Mouse (Mus musculus) hindbrain, embryonic 14.5 days (tissue): Measurements from ENCODE around the gene Wdr62. TPM values are rescaled to one million over a fixed set of nuclear protein-coding genes. Genes with fewer than 3 reads are reported as not detected.
A peak's percentile ranks its signal among the peaks of the same experiment; 100 is the strongest.
"Not testable (repeated sequence)": the region's sequence is repeated elsewhere in the genome, so short reads cannot be mapped to it uniquely, and the experiment has no call there.

Experiments
- ATAC-seq: fragments of 200-750 bp; cut with Nextera tagmentation; 2 replicates; pipeline ENCODE4 v1.8.0; 2017; ENCODE audit warnings: moderate number of reproducible peaks, mild to moderate bottlenecking, moderate TSS enrichment, moderate library complexity; ENCODE audit not compliant: low FRiP score
- DNase-seq: peaks from one replicate; pipeline ENCODE4 v3.0.0-alpha.2; 2015; ENCODE audit warnings: low spot score
- H3K27ac ChIP-seq: fragments of 300-500 bp; sonication (generic); 2 replicates; pipeline ENCODE4 v1.5.1; 2014; ENCODE audit warnings: mild to moderate bottlenecking, moderate library complexity
- H3K27me3 ChIP-seq: fragments of 300-500 bp; sonication (generic); 2 replicates; pipeline ENCODE4 v1.6.1; 2014; ENCODE audit warnings: mild to moderate bottlenecking, low read length, mixed read lengths; ENCODE audit not compliant: control insufficient read depth, insufficient read depth
- H3K36me3 ChIP-seq: fragments of 300-500 bp; sonication (generic); replicated peaks from 2 replicates; pipeline ENCODE4 v1.6.1; 2014; ENCODE audit not compliant: control insufficient read depth, insufficient read depth
- H3K4me1 ChIP-seq: fragments of 300-500 bp; sonication (generic); replicated peaks from 2 replicates; pipeline ENCODE4 v1.6.1; 2014; ENCODE audit warnings: antibody characterized with exemption, low read length, mixed read lengths; ENCODE audit not compliant: control insufficient read depth, insufficient read depth
- H3K4me2 ChIP-seq: fragments of 300-500 bp; sonication (generic); replicated peaks from 2 replicates; pipeline ENCODE4 v1.6.1; 2014; ENCODE audit warnings: mild to moderate bottlenecking, moderate library complexity
- H3K4me3 ChIP-seq: fragments of 300-500 bp; sonication (generic); replicated peaks from 2 replicates; pipeline ENCODE4 v1.5.1; 2014; ENCODE audit warnings: mild to moderate bottlenecking, low read length
- H3K9ac ChIP-seq: fragments of 300-500 bp; sonication (generic); 2 replicates; pipeline ENCODE4 v1.6.1; 2014
- H3K9me3 ChIP-seq: fragments of 300-500 bp; sonication (generic); 2 replicates; pipeline ENCODE4 v1.6.1; 2016; ENCODE audit warnings: low read length; ENCODE audit not compliant: control insufficient read depth
- WGBS: fragments of 180-500 bp; shearing (Covaris S2); extraction: QIAGEN DNeasy Blood & Tissue Kit; methylation state at CpG from one replicate; pipeline ENCODE4 v1.1.7; 2014; 5-methylcytosine and 5-hydroxymethylcytosine counted together
- polyA plus RNA-seq: library from polyadenylated mRNA; unstranded; fragments of >200 nt; fragmentation: Nextera tagmentation; extraction: Ambion mirVana; gene quantifications from 2 replicates; pipeline ENCODE4 v1.2.1, GENCODE M21; 2014

Gene Wdr62
- polyA plus RNA-seq, 1 experiment from 2014 or later = 5.7 TPM

DNA sequence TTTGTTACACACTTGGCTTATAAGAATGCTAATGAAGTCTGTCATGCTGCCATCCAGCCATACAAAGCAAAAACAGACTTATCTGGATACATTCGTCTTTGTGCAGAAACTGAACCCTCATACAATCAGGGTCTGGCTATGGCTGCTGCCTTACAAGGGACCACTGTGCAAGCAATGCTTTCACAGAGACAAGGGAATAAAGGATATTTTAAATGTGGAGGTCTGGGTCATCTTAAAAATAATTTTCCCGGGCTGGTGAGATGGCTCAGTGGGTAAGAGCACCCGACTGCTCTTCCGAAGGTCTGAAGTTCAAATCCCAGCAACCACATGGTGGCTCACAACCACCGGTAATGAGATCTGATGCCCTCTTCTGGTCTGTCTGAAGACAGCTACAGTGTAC is 73.9 kb downstream of the Wdr62 start:
- H3K36me3 ChIP-seq, H3K4me1 ChIP-seq, H3K4me2 ChIP-seq, H3K4me3 ChIP-seq, H3K9ac ChIP-seq, H3K9me3 ChIP-seq, H3K27ac ChIP-seq, ATAC-seq, H3K27me3 ChIP-seq, DNase-seq: not testable (repeated sequence)
- WGBS = 52% methylated on average over 5 of the region's 5 CpGs

DNA sequence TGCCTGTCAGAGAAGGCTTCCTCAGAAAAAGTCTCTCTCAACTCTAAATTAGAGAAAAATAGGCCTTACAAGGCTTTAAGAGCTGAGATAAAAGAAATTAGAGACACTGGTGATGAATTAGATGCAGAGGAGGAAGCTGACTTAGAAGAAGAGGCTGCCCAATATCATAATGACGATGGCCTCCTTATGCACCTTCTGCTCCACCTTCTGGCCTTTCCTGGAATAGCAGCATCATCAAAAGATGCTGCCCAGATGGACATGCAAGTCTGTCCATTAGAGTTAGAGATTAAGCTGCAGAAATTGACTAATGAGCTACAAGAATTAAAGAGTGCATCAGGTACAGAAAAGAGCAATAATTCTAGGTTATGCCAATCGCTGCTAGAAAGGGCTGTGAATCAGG is 74.8 kb downstream of the Wdr62 start:
- 2% methylated on average over 2 of the region's 2 CpGs for WGBS
- H3K9me3 ChIP-seq = no peaks in the 10 kb centered on the region
- ATAC-seq (no peak), DNase-seq (peak; percentile 73)
- no peaks in the 10 kb centered on the region for H3K27me3 ChIP-seq
- no peaks in the 10 kb centered on the region for H3K4me1 ChIP-seq
- H3K4me3 ChIP-seq = no peak overlapping the region
- no peak overlapping the region for H3K27ac ChIP-seq
- no peak overlapping the region for H3K9ac ChIP-seq
- no peak overlapping the region for H3K4me2 ChIP-seq
- H3K36me3 ChIP-seq = no peaks in the 10 kb centered on the region

DNA sequence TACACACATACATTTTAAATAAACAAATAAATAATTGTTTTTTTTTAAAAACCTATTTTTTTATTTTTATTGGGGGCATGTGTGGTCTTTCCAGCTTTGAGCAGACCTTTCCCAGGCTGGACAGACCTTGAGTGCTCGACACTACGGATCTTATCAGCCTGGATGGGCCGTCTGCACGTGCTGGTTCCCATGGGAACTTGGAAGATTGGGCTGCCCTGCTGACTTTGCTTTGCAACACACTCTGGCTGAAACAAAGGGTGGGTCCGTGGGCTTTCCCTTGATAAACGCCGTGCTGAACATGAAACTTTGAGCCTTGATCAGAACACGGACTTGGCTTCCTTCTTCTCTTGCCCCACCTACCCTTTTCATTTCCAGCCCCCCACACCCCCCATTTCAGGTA is 75.8 kb downstream of the Wdr62 start:
- H3K36me3 ChIP-seq = no peaks in the 10 kb centered on the region
- H3K4me3 ChIP-seq = no peak overlapping the region
- WGBS = 18% methylated on average over 8 of the region's 8 CpGs
- DNase-seq (no peak), ATAC-seq (no peak)
- H3K9me3 ChIP-seq = no peaks in the 10 kb centered on the region
- H3K27me3 ChIP-seq = no peaks in the 10 kb centered on the region
- H3K27ac ChIP-seq = no peak overlapping the region
- H3K4me1 ChIP-seq = no peaks in the 10 kb centered on the region
- H3K4me2 ChIP-seq = no peak overlapping the region
- no peak overlapping the region for H3K9ac ChIP-seq

DNA sequence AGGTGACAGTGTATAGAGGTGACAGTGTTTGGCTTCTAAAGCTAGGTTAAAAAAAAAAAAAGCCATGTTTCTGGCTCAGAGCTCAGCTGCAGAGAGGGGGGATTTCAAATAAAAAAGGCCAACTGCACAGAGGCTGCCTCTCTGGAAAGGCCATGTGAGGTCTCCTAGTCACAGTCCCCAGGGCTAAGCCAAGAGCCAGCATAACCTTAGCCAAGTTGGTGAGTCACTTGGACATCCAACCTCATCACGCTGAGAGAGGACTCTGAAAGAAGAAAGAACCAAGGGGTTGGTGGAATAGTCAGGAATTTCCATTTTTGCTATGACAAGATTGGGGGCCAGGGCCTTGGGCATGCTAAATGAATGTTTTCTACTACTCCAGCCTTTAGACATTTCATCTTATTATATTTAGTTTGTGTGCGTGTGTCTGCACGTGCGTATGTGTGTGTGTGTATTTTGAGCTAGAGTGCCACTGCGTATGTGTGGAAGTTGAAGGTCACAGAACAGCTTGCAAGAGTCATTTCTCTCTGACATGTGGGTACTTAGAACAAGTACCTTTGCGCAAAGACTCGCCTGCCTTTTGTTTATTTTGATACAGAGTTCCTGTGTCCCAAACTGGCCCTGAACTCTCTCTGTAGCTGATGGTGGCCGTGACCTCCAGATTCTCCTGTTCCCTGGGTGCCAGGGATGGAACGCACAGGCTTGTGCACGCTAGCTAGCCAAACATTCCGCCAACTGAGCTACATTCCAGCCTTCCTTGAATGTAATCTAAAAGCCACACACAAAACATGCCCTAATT is 77.1 kb downstream of the Wdr62 start:
- no peaks in the 10 kb centered on the region for H3K4me1 ChIP-seq
- H3K36me3 ChIP-seq = no peaks in the 10 kb centered on the region
- no peak overlapping the region for H3K4me3 ChIP-seq
- 89% methylated on average over 11 of the region's 11 CpGs for WGBS
- no peaks in the 10 kb centered on the region for H3K27me3 ChIP-seq
- no peak overlapping the region for H3K4me2 ChIP-seq
- H3K9ac ChIP-seq = no peak overlapping the region
- no peak for ATAC-seq
- no peak overlapping the region for H3K27ac ChIP-seq
- H3K9me3 ChIP-seq = no peaks in the 10 kb centered on the region
- DNase-seq = no peak

DNA sequence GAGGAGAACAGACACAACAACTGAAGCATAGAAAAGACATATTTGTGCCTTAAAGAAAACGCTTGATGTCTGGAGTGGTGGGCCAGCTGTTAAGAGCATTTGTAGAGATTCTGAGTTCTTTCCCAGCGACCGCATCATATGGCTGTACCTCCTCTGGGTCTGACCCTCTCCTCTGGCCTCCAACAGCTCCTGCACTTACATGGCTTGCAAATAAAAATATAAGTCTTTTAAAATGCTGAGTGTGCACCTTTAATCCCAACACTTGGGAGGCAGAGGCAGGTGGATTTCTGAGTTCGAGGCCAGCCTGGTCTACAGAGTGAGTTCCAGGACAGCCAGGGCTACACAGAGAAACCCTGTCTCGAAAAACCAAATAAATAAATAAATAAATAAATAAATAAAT is 79.6 kb downstream of the Wdr62 start:
- H3K27me3 ChIP-seq, H3K4me1 ChIP-seq, H3K9ac ChIP-seq, DNase-seq, H3K4me2 ChIP-seq, H3K9me3 ChIP-seq, H3K27ac ChIP-seq, ATAC-seq, H3K36me3 ChIP-seq, H3K4me3 ChIP-seq: not testable (repeated sequence)
- WGBS = 92% methylated on average over 5 of the region's 5 CpGs

DNA sequence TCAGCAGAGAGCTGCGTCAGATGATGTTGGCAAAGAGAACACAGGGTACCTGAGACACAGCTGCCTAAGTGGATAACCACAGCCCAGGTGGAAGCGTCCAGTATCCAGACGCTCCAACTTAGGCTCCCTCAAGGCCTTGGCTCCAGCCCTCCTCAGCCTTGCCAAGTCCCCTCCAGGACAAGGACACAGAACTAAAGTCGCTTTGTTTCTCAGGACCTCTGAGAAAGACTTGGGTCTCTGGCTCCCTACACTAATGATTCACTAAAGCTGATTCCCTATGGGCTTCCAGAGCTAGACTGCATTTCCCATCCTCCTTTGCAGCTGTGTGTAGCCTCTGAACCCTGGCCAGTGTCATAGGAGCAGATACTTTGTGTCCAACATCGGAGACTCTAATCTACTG is 80.0 kb downstream of the Wdr62 start:
- Histone ChIP-seq H3K4me3 (no peak overlapping the region), H3K36me3 (no peaks in the 10 kb centered on the region), H3K9me3 (no peaks in the 10 kb centered on the region), H3K9ac (no peak overlapping the region), H3K4me1 (peaks cover 3% of the 10 kb centered on the region; the same call in 1 of the 2 replicates), H3K27ac (no peak overlapping the region), H3K4me2 (no peak overlapping the region), H3K27me3 (no peaks in the 10 kb centered on the region)
- no peak for ATAC-seq
- no peak for DNase-seq
- WGBS = 78% methylated on average over 5 of the region's 5 CpGs

DNA sequence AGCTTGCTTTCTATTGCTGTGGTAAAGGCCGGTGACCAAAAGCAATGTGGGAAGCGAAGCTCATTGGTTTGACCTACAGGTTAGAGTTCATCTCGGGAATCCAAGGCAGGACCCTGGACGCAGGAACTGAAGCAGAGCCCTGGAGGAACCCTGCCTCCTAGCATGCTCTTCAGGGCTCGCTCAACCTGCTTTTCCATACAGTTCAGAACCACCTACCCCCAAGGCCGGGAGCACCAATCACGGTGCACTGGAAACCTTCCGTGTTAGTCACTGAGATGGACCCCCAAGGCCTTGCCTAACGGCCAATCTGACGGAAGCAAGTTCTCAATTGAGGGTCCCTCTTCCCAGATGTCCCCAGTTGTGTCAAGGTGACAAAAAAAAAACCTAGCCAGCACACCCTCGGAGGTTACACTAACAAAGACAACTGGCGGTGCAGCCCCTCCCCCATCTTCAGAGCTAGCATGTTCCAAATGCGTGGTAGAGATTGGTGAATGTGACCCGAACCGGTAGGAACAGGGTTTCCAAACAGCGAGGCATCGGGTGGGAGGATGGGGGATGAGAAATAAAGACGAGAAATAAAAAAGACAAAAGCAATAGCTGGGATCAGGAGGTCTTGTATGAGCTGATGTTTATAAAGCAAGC is 80.6 kb downstream of the Wdr62 start:
- Histone ChIP-seq H3K9me3 (no peaks in the 10 kb centered on the region), H3K36me3 (no peaks in the 10 kb centered on the region), H3K27me3 (no peaks in the 10 kb centered on the region), H3K4me2 (no peak overlapping the region), H3K4me3 (no peak overlapping the region), H3K27ac (no peak overlapping the region), H3K9ac (no peak overlapping the region), H3K4me1 (peaks cover 4% of the 10 kb centered on the region; the same call in 1 of the 2 replicates)
- DNase-seq = no peak
- ATAC-seq = no peak
- 80% methylated on average over 18 of the region's 18 CpGs for WGBS

DNA sequence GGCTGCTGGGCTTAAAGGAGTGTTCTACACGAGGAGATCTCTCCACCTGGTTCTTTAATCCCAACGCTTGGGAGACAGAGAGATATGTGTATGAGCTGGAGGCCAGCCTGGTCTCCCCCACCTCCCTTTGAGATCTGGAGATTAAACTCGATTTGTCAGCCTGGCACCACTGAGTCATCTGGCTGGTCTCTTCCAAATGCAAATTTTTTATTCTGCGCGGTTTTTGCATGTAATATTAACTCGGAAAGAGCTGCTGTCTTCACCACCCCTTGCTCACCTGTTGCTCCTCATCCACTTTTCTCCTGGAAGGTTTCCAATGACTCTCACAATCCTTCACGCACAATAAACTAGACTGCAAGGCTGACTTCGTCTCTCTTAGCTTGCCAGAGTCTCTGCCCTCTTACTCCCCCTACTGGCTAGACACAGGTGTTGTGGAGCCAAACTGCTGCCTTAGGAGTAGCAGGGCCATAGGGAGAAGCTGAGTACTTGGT is 81.7 kb downstream of the Wdr62 start, which contains the start of gene Capns1:
Capns1 (minus strand) TSS at position 331 of the 491 bp plus-strand sequence.
- DNase-seq = peak; percentile 85
- 8% methylated on average over 8 of the region's 8 CpGs for WGBS
- no peak for ATAC-seq
- no peak within 1 kb of the TSS for H3K27ac ChIP-seq
- H3K9me3 ChIP-seq = no peaks in the 10 kb centered on the region
- peaks cover 5% of the 10 kb centered on the region; the same call in 1 of the 2 replicates for H3K4me1 ChIP-seq
- peak within 1 kb of the TSS; percentile 28 for H3K4me2 ChIP-seq
- H3K9ac ChIP-seq = no peak within 1 kb of the TSS
- no peak within 1 kb of the TSS for H3K4me3 ChIP-seq
- no peaks in the 10 kb centered on the region for H3K27me3 ChIP-seq
- H3K36me3 ChIP-seq = no peaks in the 10 kb centered on the region

DNA sequence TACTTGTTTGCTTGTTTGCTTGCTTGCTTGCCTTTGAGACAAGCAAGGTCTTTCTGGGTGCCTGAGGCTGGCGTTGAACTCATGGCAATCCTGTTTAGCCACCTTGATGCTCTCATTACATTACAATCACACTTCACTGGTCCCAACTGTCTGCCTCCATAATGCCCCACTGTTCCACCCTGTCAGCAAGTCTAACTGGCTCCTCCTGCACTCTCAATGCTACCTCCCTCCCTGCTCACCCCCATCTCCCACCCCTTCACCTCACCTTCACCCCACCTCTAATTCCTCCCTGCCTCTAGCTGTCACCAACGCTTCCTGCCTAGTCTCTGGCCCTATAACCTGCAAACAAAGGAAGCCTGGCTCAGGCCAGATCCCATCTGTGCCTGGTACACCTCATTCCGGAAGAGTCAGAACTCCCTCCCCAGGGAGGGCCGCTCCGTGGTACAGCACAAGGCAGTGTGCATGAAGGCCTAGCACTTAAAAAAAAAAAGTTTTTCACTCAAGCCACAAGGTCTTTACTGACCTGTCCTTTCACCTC is 82.6 kb downstream of the Wdr62 start:
- 74% methylated on average over 5 of the region's 5 CpGs for whole genome bisulfite sequencing
- H3K4me3 ChIP-seq = no peak overlapping the region
- DNase-seq (no peak), ATAC-seq (no peak)
- no peak overlapping the region for H3K4me2 ChIP-seq
- no peak overlapping the region for H3K9ac ChIP-seq
- H3K27me3 ChIP-seq = no peaks in the 10 kb centered on the region
- H3K27ac ChIP-seq = no peak overlapping the region
- 0 out of 2 replicates have a peak, but pooled peaks cover under 1% of the 10 kb centered on the region for H3K36me3 ChIP-seq
- no peaks in the 10 kb centered on the region for H3K9me3 ChIP-seq
- H3K4me1 ChIP-seq = peaks cover 14% of the 10 kb centered on the region
